Mouse (Mus musculus) CH12.LX (cell line): Measurements from ENCODE around the gene Nos1. TPM values are rescaled to one million over a fixed set of nuclear protein-coding genes. Genes with fewer than 3 reads are reported as not detected.

Experiments
- DNase-seq: peaks from one replicate; pipeline ENCODE4 v3.0.0-alpha.2; 2013; ENCODE audit errors: extremely low read depth
- H3K27ac ChIP-seq: 2 replicates; pipeline ENCODE4 v1.5.1; 2012; ENCODE audit warnings: low read depth, mild to moderate bottlenecking, control low read depth, moderate library complexity; ENCODE audit not compliant: insufficient read depth
- H3K27me3 ChIP-seq: replicated peaks from 2 replicates; pipeline ENCODE3; 2012; ENCODE audit warnings: inconsistent platforms
- H3K36me3 ChIP-seq, 2 experiments: replicated peaks in 1 of 2; 2 replicates each; pipeline versions ENCODE3 to v1.6.1; 2012; ENCODE audit warnings: inconsistent platforms in 1 of 2, low read length in 1 of 2, mild to moderate bottlenecking in 1 of 2, mixed read lengths in 1 of 2, moderate library complexity in 1 of 2; ENCODE audit not compliant: control insufficient read depth in 1 of 2, insufficient read depth in 1 of 2
- H3K4me1 ChIP-seq, 2 experiments: 2 replicates each; pipeline ENCODE4 v1.6.1; 2012; ENCODE audit warnings: inconsistent platforms in 1 of 2, moderate library complexity in 1 of 2; ENCODE audit not compliant: insufficient read depth in 2 of 2, control insufficient read depth in 1 of 2
- H3K4me2 ChIP-seq: 2 replicates; pipeline ENCODE4 v1.6.1; 2012; ENCODE audit warnings: low read depth, mild to moderate bottlenecking, control low read depth; ENCODE audit not compliant: poor library complexity, insufficient read depth, severe bottlenecking
- H3K4me3 ChIP-seq, 3 experiments: fragments of 150-350 bp in 1 of 3; sonication (generic) in 1 of 3; replicated peaks in 1 of 3; 2 replicates each; pipeline versions ENCODE3 to v1.5.1; 2011 to 2012; ENCODE audit warnings: low read depth in 2 of 3, low read length in 2 of 3, mild to moderate bottlenecking in 2 of 3, moderate library complexity in 2 of 3, control low read depth in 1 of 3, improper control_type of control experiment in 1 of 3, inconsistent platforms in 1 of 3, mixed read lengths in 1 of 3; ENCODE audit not compliant: poor library complexity in 1 of 3
- H3K79me2 ChIP-seq: replicated peaks from 2 replicates; pipeline ENCODE4 v1.6.1; 2012; ENCODE audit warnings: mild to moderate bottlenecking, moderate library complexity; ENCODE audit not compliant: control insufficient read depth, poor library complexity, insufficient read depth, severe bottlenecking; ENCODE audit errors: extremely low read depth
- H3K9ac ChIP-seq: 2 replicates; pipeline ENCODE4 v1.6.1; 2012; ENCODE audit warnings: low read depth, mild to moderate bottlenecking, control low read depth, moderate library complexity; ENCODE audit not compliant: insufficient read depth
- H3K9me3 ChIP-seq: replicated peaks from 2 replicates; pipeline ENCODE3; 2012; ENCODE audit warnings: low read length, inconsistent platforms, mixed read lengths
- E2F4 ChIP-seq: IDR thresholded peaks from 2 replicates; pipeline ENCODE4 v1.6.1; 2011; ENCODE audit warnings: low read depth, low read length, improper control_type of control experiment; ENCODE audit not compliant: insufficient replicate concordance
- ELF1 ChIP-seq: IDR thresholded peaks from 2 replicates; pipeline ENCODE4 v1.6.1; 2014; ENCODE audit warnings: low read depth, mild to moderate bottlenecking, inconsistent platforms, low read length, improper control_type of control experiment
- ETS1 ChIP-seq: conservative IDR thresholded peaks from 2 replicates; pipeline ENCODE4 v1.6.1; 2012; ENCODE audit warnings: low read depth, mild to moderate bottlenecking, inconsistent platforms, low read length, improper control_type of control experiment, moderate library complexity
- GABPA ChIP-seq: IDR thresholded peaks from 2 replicates; pipeline ENCODE4 v1.6.1; 2012; ENCODE audit warnings: low read depth, low read length, improper control_type of control experiment, inconsistent platforms; ENCODE audit not compliant: insufficient replicate concordance
- IRF4 ChIP-seq: IDR thresholded peaks from 2 replicates; pipeline ENCODE4 v1.6.1; 2014; ENCODE audit warnings: low read depth, mild to moderate bottlenecking, inconsistent platforms, low read length, improper control_type of control experiment
- KAT2A ChIP-seq: IDR thresholded peaks from 2 replicates; pipeline ENCODE4 v1.6.1; 2012; ENCODE audit warnings: low read length, improper control_type of control experiment, inconsistent platforms; ENCODE audit not compliant: insufficient replicate concordance
- MAFK ChIP-seq: IDR thresholded peaks from 2 replicates; pipeline ENCODE4 v1.6.1; 2011; ENCODE audit warnings: low read length, improper control_type of control experiment; ENCODE audit not compliant: insufficient replicate concordance
- MAX ChIP-seq: IDR thresholded peaks from 2 replicates; pipeline ENCODE4 v1.6.1; 2011; ENCODE audit warnings: low read length, improper control_type of control experiment
- MXI1 ChIP-seq: IDR thresholded peaks from 2 replicates; pipeline ENCODE4 v1.6.1; 2011; ENCODE audit warnings: mild to moderate bottlenecking, low read depth, low read length, improper control_type of control experiment
- PAX5 ChIP-seq: IDR thresholded peaks from 2 replicates; pipeline ENCODE4 v1.6.1; 2012; ENCODE audit warnings: low read length, inconsistent platforms, mixed read lengths
- POLR2AphosphoS2 ChIP-seq: IDR thresholded peaks from 2 replicates; pipeline ENCODE4 v1.6.1; 2011; ENCODE audit warnings: low read depth, low read length, improper control_type of control experiment
- RAD21 ChIP-seq: IDR thresholded peaks from 2 replicates; pipeline ENCODE4 v1.6.1; 2011; ENCODE audit warnings: low read depth, mild to moderate bottlenecking, low read length, improper control_type of control experiment, moderate library complexity
- RCOR1 ChIP-seq: conservative IDR thresholded peaks from 2 replicates; pipeline ENCODE4 v1.6.1; 2012; ENCODE audit warnings: low read depth, mild to moderate bottlenecking, inconsistent platforms, low read length, improper control_type of control experiment
- SMC3 ChIP-seq: IDR thresholded peaks from 2 replicates; pipeline ENCODE4 v1.6.1; 2011; ENCODE audit warnings: low read depth, low read length, improper control_type of control experiment
- USF2 ChIP-seq: conservative IDR thresholded peaks from 2 replicates; pipeline ENCODE4 v1.6.1; 2011; ENCODE audit warnings: low read depth, low read length, improper control_type of control experiment
- ZKSCAN1 ChIP-seq: IDR thresholded peaks from 2 replicates; pipeline ENCODE4 v1.6.1; 2012; ENCODE audit warnings: low read depth, inconsistent platforms, low read length, improper control_type of control experiment, borderline replicate concordance
- dilution Hi-C: fragments of 300-500 bp; cut with MboI; formaldehyde crosslinking; loops from 2 replicates; pipeline ENCODE4 v1.14.3; 2020; ENCODE audit warnings: low sequenced_read_pairs; ENCODE audit not compliant: extremely low pct_unique_long_range_greater_than_20kb, extremely low pct_ligation_motif_present
- in situ Hi-C: fragments of 300-500 bp; cut with MboI; formaldehyde crosslinking; loops from 3 replicates; pipeline ENCODE4 v1.14.3; 2019; ENCODE audit warnings: low sequenced_read_pairs, low pct_ligation_motif_present, low pct_unique_long_range_greater_than_20kb, mixed read lengths
- polyA plus RNA-seq: library from polyadenylated mRNA; unstranded; fragments of >175 nt; gene quantifications from 2 replicates; pipeline ENCODE4 v1.2.1, GENCODE M21; 2012; ENCODE audit warnings: low read depth; ENCODE audit not compliant: insufficient read length
- total RNA-seq, 2 experiments: library from RNA; depleted of rRNA; stranded (reverse); fragments of 300-350 nt in 1 of 2; fragments of >200 nt in 1 of 2; gene quantifications; 2 replicates each; pipeline ENCODE4 v1.2.3; 2012 to 2014

Nos1 gene
- total and polyA plus RNA-seq, 3 experiments = 2.4 to 17.0 (median 5.6) TPM

DNA sequence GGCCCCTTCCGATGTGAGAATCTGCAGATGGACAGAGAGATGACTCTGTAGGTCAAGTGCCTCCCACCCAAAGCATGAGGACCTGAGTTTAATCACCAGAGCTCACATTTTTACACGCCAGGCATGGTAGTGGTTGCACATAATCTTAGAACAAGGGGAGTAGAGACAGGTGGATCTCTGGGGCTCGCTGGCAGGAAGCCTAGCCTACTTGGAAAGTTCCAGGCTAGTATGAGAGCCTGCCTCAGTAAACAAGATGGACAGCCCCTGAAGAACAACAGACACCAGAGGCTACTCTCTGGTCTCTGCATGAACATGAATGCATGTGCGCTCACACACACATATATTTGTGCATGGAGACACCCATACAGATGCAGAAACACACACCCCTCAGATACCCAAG, 124.9 kb downstream of the Nos1 start:
- Histone ChIP-seq H3K36me3 (no peaks in the 10 kb centered on the region), H3K27ac (no peak overlapping the region), H3K79me2 (no peaks in the 10 kb centered on the region), H3K9me3 (no peaks in the 10 kb centered on the region), H3K4me2 (no peak overlapping the region), H3K9ac (no peak overlapping the region), H3K27me3 (no peaks in the 10 kb centered on the region), H3K4me3 (no peak overlapping the region), H3K4me1 (peaks cover 29 to 72% of the 10 kb centered on the region in 2 experiments)
- in situ Hi-C loops (no loop called here), dilution Hi-C loops (no loop called here)
- TF ChIP-seq E2F4 = no peak
- no peak for TF ChIP-seq PAX5
- TF ChIP-seq MAFK = no peak
- no peak for TF ChIP-seq POLR2AphosphoS2
- TF ChIP-seq ZKSCAN1 = no peak
- TF ChIP-seq RCOR1 = no peak
- no peak for TF ChIP-seq USF2
- DNase-seq = no peak

GRCm38 (mm10) chr5:117909524-117909923, 128.7 kb downstream of the Nos1 start:
- no peaks in the 10 kb centered on the region for H3K9me3 ChIP-seq
- TF ChIP-seq MAX = no peak
- TF ChIP-seq KAT2A = no peak
- no peak for TF ChIP-seq USF2
- no peak for TF ChIP-seq ETS1
- no peak for TF ChIP-seq RAD21
- no peak for TF ChIP-seq MXI1
- no peak for TF ChIP-seq ELF1
- no peak for TF ChIP-seq IRF4
- no peak for TF ChIP-seq SMC3
- TF ChIP-seq GABPA = no peak
- in situ Hi-C loops = no loop called here

More at GRCm38 (mm10) chr5:117909524-117909923, 128.7 kb downstream of the Nos1 start:
- H3K36me3 ChIP-seq = no peaks in the 10 kb centered on the region
- no peaks in the 10 kb centered on the region for H3K27me3 ChIP-seq
- no peak overlapping the region for H3K9ac ChIP-seq
- peaks cover 22 to 66% of the 10 kb centered on the region in 2 experiments for H3K4me1 ChIP-seq
- no peak for DNase-seq
- dilution Hi-C loops = no loop called here
- H3K27ac ChIP-seq = no peak overlapping the region
- H3K4me2 ChIP-seq = no peak overlapping the region
- H3K79me2 ChIP-seq = no peaks in the 10 kb centered on the region
- H3K4me3 ChIP-seq = no peak overlapping the region
